In the genomic region with DNA sequence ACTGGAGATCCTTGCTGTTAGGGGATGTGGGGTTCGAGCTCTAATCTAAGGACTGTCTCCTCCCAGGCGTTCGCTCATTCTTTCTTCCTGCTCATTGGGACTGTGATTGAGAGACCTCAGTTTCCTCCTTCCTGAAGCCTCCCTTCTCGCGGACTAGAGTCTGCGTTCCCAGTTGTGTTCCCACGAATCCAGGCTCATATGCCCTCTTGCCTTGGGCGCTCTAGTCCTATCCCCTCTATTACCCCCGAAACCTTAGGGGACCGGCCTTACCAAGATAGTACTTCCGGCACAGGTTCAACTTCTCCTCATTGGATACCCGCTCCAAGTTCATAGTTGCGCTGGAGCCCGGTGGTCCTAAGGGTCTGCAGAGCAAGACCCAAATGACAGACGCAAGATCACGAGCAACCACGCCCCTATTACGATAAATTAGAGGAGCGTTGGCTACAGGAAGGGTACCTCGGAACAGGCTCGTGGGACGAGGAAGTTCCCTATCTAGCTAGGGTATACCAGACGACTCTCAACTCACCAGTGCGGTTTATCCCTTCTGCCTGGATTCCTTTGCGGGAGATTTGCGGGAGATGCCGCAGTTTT, we compare ENCODE assay signal across 8 mouse cellular contexts. TPM values are rescaled to one million over a fixed set of nuclear protein-coding genes. Genes with fewer than 3 reads are reported as not detected.
DNase-seq lines count a peak whose midpoint lies in the region; ATAC-seq lines count a peak whose summit lies in the region.

No protein-coding gene starts in this region.

- H3K4me3 ChIP-seq in heart, embryonic 13.5 days: peak overlapping the region; percentile 91
- H3K4me3 ChIP-seq in hindbrain, embryonic 14.5 days (replicated peaks; ENCODE audit: low read length): peak overlapping the region; percentile 68
- peak overlapping the region; percentile 83 for H3K4me3 ChIP-seq in midbrain, embryonic 13.5 days (replicated peaks)

- ATAC-seq in heart, embryonic 13.5 days (ENCODE audit: extremely low read depth, insufficient number of reproducible peaks, low FRiP score, low TSS enrichment): no peak
- peak; percentile 10; the same call in 1 of the 2 replicates for ATAC-seq in hindbrain, embryonic 14.5 days (ENCODE audit: low FRiP score)
- 0 out of 2 replicates have a peak, but pooled peaks have one; percentile 8 for ATAC-seq in midbrain, embryonic 13.5 days

- H3K27ac ChIP-seq in heart, embryonic 13.5 days (replicated peaks): peak overlapping the region; percentile 98
- H3K27ac ChIP-seq in hindbrain, embryonic 14.5 days: peak overlapping the region; percentile 58
- peak overlapping the region; percentile 69 for H3K27ac ChIP-seq in midbrain, embryonic 13.5 days

- no peaks in the 10 kb centered on the region for H3K27me3 ChIP-seq in heart, embryonic 13.5 days (replicated peaks)
- H3K27me3 ChIP-seq in hindbrain, embryonic 14.5 days (ENCODE audit: control insufficient read depth, insufficient read depth, low read length): no peaks in the 10 kb centered on the region
- H3K27me3 ChIP-seq in midbrain, embryonic 13.5 days: no peaks in the 10 kb centered on the region

- peaks cover 33% of the 10 kb centered on the region for H3K4me1 ChIP-seq in heart, embryonic 13.5 days
- H3K4me1 ChIP-seq in hindbrain, embryonic 14.5 days (replicated peaks; ENCODE audit: control insufficient read depth, insufficient read depth, low read length): peaks cover 27% of the 10 kb centered on the region
- H3K4me1 ChIP-seq in midbrain, embryonic 13.5 days (replicated peaks): peaks cover 36% of the 10 kb centered on the region

- H3K9me3 ChIP-seq in heart, embryonic 13.5 days: no peaks in the 10 kb centered on the region
- H3K9me3 ChIP-seq in hindbrain, embryonic 14.5 days (ENCODE audit: control insufficient read depth, low read length): no peaks in the 10 kb centered on the region
- H3K9me3 ChIP-seq in midbrain, embryonic 13.5 days: no peaks in the 10 kb centered on the region

- no peak for DNase-seq in heart, adult 8-10 months (ENCODE audit: low spot score)
- DNase-seq in urinary bladder, postnatal 25 days (ENCODE audit: low spot score): peak; percentile 26
- no peak for DNase-seq in urinary bladder, postnatal 4 days (ENCODE audit: low spot score in 2 of 2)
- no peak for DNase-seq in hindbrain, embryonic 14.5 days (ENCODE audit: low spot score)
- DNase-seq in adrenal gland, postnatal 4 days (ENCODE audit: low spot score in 2 of 2): no peak
- no peak for DNase-seq in layer of hippocampus, postnatal 25 days (ENCODE audit: extremely low spot score in 1 of 2, low spot score in 1 of 2)

- peak overlapping the region; percentile 87 for H3K9ac ChIP-seq in heart, embryonic 13.5 days
- peak overlapping the region; percentile 76 for H3K9ac ChIP-seq in hindbrain, embryonic 14.5 days
- peak overlapping the region; percentile 68 for H3K9ac ChIP-seq in midbrain, embryonic 13.5 days (replicated peaks)

- WGBS in heart, embryonic 13.5 days: under 1% methylated on average over 27 of the region's 27 CpGs
- WGBS in hindbrain, embryonic 14.5 days: 2% methylated on average over 27 of the region's 27 CpGs
- WGBS in midbrain, embryonic 13.5 days: 2% methylated on average over 27 of the region's 27 CpGs

- peak overlapping the region; percentile 85 for H3K4me2 ChIP-seq in heart, embryonic 13.5 days
- peak overlapping the region; percentile 62 for H3K4me2 ChIP-seq in hindbrain, embryonic 14.5 days (replicated peaks)
- H3K4me2 ChIP-seq in midbrain, embryonic 13.5 days (replicated peaks): peak overlapping the region; percentile 89

- peaks cover 43% of the 10 kb centered on the region for H3K36me3 ChIP-seq in heart, embryonic 13.5 days
- peaks cover 27% of the 10 kb centered on the region for H3K36me3 ChIP-seq in hindbrain, embryonic 14.5 days (replicated peaks; ENCODE audit: control insufficient read depth, insufficient read depth)
- peaks cover 31% of the 10 kb centered on the region for H3K36me3 ChIP-seq in midbrain, embryonic 13.5 days

RNA-seq across cellular contexts. Expression of a gene that starts 0.5 kb away (rescaled TPM):
- polyA plus RNA-seq in heart, embryonic 13.5 days (2015; fragmentation: Nextera tagmentation; extraction: Ambion mirVana): 85.6 and 92.3 TPM in 2 replicates
- total RNA-seq in heart, adult 8-10 months (2022): 10 to 100 TPM; 62.1 to 70.3 (median 67.2) TPM
- 88.7 and 105 TPM in 2 replicates for polyA plus RNA-seq in hindbrain, embryonic 14.5 days (2014; fragmentation: Nextera tagmentation; extraction: Ambion mirVana)
- polyA plus RNA-seq in midbrain, embryonic 13.5 days (2015; fragmentation: Nextera tagmentation; extraction: Ambion mirVana): 92.5 and 102 TPM in 2 replicates
- 10 to 100 TPM; 70.4 to 75.2 TPM for total RNA-seq in adrenal gland, postnatal 4 days (2021)
- total RNA-seq in layer of hippocampus, postnatal 25 days (2021): 10 to 100 TPM; 69.8 to 72.5 TPM

RNA-seq across cellular contexts. Expression of a gene that starts 0.5 kb away (rescaled TPM):
- polyA plus RNA-seq in heart, embryonic 13.5 days (2015; fragmentation: Nextera tagmentation; extraction: Ambion mirVana): 7.4 and 8.4 TPM in 2 replicates
- total RNA-seq in heart, adult 8-10 months (2022): 1 to 10 TPM in 2 of 4 experiments, under 1 TPM in 2; 0.80 to 1.6 (median 1.2) TPM
- polyA plus RNA-seq in hindbrain, embryonic 14.5 days (2014; fragmentation: Nextera tagmentation; extraction: Ambion mirVana): 6.5 and 9.2 TPM in 2 replicates
- polyA plus RNA-seq in midbrain, embryonic 13.5 days (2015; fragmentation: Nextera tagmentation; extraction: Ambion mirVana): 20.7 and 22.6 TPM in 2 replicates
- total RNA-seq in adrenal gland, postnatal 4 days (2021): 1 to 10 TPM; 7.6 to 8.7 TPM
- total RNA-seq in layer of hippocampus, postnatal 25 days (2021): 1 to 10 TPM; 6.8 to 8.8 TPM

RNA-seq across cellular contexts. Expression of a gene that starts 0.8 kb away (rescaled TPM):
- polyA plus RNA-seq in heart, embryonic 13.5 days (2015; fragmentation: Nextera tagmentation; extraction: Ambion mirVana): 114 and 116 TPM in 2 replicates
- 10 to 100 TPM; 82.2 to 90.7 (median 88.5) TPM for total RNA-seq in heart, adult 8-10 months (2022)
- polyA plus RNA-seq in hindbrain, embryonic 14.5 days (2014; fragmentation: Nextera tagmentation; extraction: Ambion mirVana): 109 and 118 TPM in 2 replicates
- 131 and 133 TPM in 2 replicates for polyA plus RNA-seq in midbrain, embryonic 13.5 days (2015; fragmentation: Nextera tagmentation; extraction: Ambion mirVana)
- total RNA-seq in adrenal gland, postnatal 4 days (2021): 100 to 1,000 TPM; 125 to 131 TPM
- total RNA-seq in layer of hippocampus, postnatal 25 days (2021): 10 to 100 TPM; 76.0 to 92.1 TPM

RNA-seq across cellular contexts. Expression of a gene that starts 2.6 kb away (rescaled TPM):
- 3.5 and 3.6 TPM in 2 replicates for polyA plus RNA-seq in heart, embryonic 13.5 days (2015; fragmentation: Nextera tagmentation; extraction: Ambion mirVana)
- total RNA-seq in heart, adult 8-10 months (2022): 1 to 10 TPM in 3 of 4 experiments, not detected in 1; 1.1 to 1.4 (median 1.1) TPM
- polyA plus RNA-seq in hindbrain, embryonic 14.5 days (2014; fragmentation: Nextera tagmentation; extraction: Ambion mirVana): 2.2 and 3.1 TPM in 2 replicates
- polyA plus RNA-seq in midbrain, embryonic 13.5 days (2015; fragmentation: Nextera tagmentation; extraction: Ambion mirVana): 4.8 and 6.6 TPM in 2 replicates
- 1 to 10 TPM; 4.5 to 5.2 TPM for total RNA-seq in adrenal gland, postnatal 4 days (2021)
- total RNA-seq in layer of hippocampus, postnatal 25 days (2021): 1 to 10 TPM; 4.7 to 5.2 TPM

RNA-seq across cellular contexts. Expression of a gene that starts 3.0 kb away (rescaled TPM):
- 31.0 and 36.9 TPM in 2 replicates for polyA plus RNA-seq in heart, embryonic 13.5 days (2015; fragmentation: Nextera tagmentation; extraction: Ambion mirVana)
- 10 to 100 TPM; 13.5 to 21.0 (median 14.6) TPM for total RNA-seq in heart, adult 8-10 months (2022)
- 49.2 and 49.4 TPM in 2 replicates for polyA plus RNA-seq in hindbrain, embryonic 14.5 days (2014; fragmentation: Nextera tagmentation; extraction: Ambion mirVana)
- 54.4 and 60.4 TPM in 2 replicates for polyA plus RNA-seq in midbrain, embryonic 13.5 days (2015; fragmentation: Nextera tagmentation; extraction: Ambion mirVana)
- total RNA-seq in adrenal gland, postnatal 4 days (2021): 10 to 100 TPM; 67.7 to 78.0 TPM
- total RNA-seq in layer of hippocampus, postnatal 25 days (2021): 10 to 100 TPM; 36.8 to 44.9 TPM
